Mouse (Mus musculus) brain, embryonic 14.5 days (tissue): ENCODE measurements at regions not wholly inside any gene's neighbourhood (a gene's known extent, or its start where the extent isn't known, plus 50 kb on each side); places are given as distances from the start of the nearest gene placed in this dataset.

Experiments
- DNase-seq: peaks from one replicate; pipeline ENCODE4 v3.0.0-alpha.2; 2011; ENCODE audit warnings: low read depth
- CTCF ChIP-seq: fragments of 200-500 bp; IDR thresholded peaks from 2 replicates; pipeline ENCODE4 v1.5.1; 2012; ENCODE audit warnings: inconsistent platforms, mild to moderate bottlenecking, moderate library complexity, borderline replicate concordance; ENCODE audit not compliant: insufficient read depth, insufficient read length; ENCODE audit errors: extremely low read depth
- POLR2A ChIP-seq: fragments of 200-500 bp; IDR thresholded peaks from 2 replicates; pipeline ENCODE4 v1.6.1; 2012; ENCODE audit warnings: mild to moderate bottlenecking, inconsistent platforms, borderline replicate concordance; ENCODE audit not compliant: poor library complexity, insufficient read depth, insufficient read length, severe bottlenecking; ENCODE audit errors: extremely low read depth

GRCm38 (mm10) chr14:23237376-23237775 is 776.9 kb downstream of the Kcnma1 start:
- TF ChIP-seq CTCF (no peak), POLR2A (no peak)
- no peak for DNase-seq

- no peak for TF ChIP-seq CTCF
- no peak for TF ChIP-seq POLR2A
- DNase-seq: peak; percentile 71
Observed at GRCm38 (mm10) chr14:23198676-23199075, 815.6 kb downstream of the Kcnma1 start.

- DNase-seq: peak; percentile 78
- TF ChIP-seq CTCF (no peak), POLR2A (no peak)
Observed at GRCm38 (mm10) chr14:23194569-23195529, 819.4 kb downstream of the Kcnma1 start.

GRCm38 (mm10) chr14:23192566-23192965 is 821.7 kb downstream of the Kcnma1 start:
- no peak for DNase-seq

GRCm38 (mm10) chr14:23185359-23185758 is 828.9 kb downstream of the Kcnma1 start:
- no peak for TF ChIP-seq CTCF
- TF ChIP-seq POLR2A: no peak
- peak; percentile 70 for DNase-seq

More at GRCm38 (mm10) chr14:23192566-23192965, 821.7 kb downstream of the Kcnma1 start:
- TF ChIP-seq CTCF: no peak
- TF ChIP-seq POLR2A: no peak

GRCm38 (mm10) chr14:23169346-23169745 is 844.9 kb downstream of the Kcnma1 start:
- no peak for DNase-seq

GRCm38 (mm10) chr14:23160567-23160966 is 853.7 kb downstream of the Kcnma1 start:
- no peak for DNase-seq
- no peak for TF ChIP-seq POLR2A
- TF ChIP-seq CTCF: no peak

More at GRCm38 (mm10) chr14:23169346-23169745, 844.9 kb downstream of the Kcnma1 start:
- TF ChIP-seq POLR2A (no peak), CTCF (no peak)

- DNase-seq: no peak
- TF ChIP-seq POLR2A (no peak), CTCF (no peak)
Observed at GRCm38 (mm10) chr14:23150431-23150830, 863.9 kb downstream of the Kcnma1 start.

- DNase-seq: no peak
- TF ChIP-seq CTCF (no peak), POLR2A (no peak)
Observed at GRCm38 (mm10) chr14:23146981-23147380, 867.3 kb downstream of the Kcnma1 start.

- no peak for DNase-seq
- TF ChIP-seq CTCF: no peak
- TF ChIP-seq POLR2A: no peak
Observed at GRCm38 (mm10) chr14:23140385-23140784, 873.9 kb downstream of the Kcnma1 start.

- TF ChIP-seq CTCF: no peak
- no peak for TF ChIP-seq POLR2A
- DNase-seq: no peak
Observed at GRCm38 (mm10) chr14:23134723-23135122, 879.6 kb downstream of the Kcnma1 start.
